Mouse (Mus musculus) layer of hippocampus, adult 18-20 months (tissue): Measurements from ENCODE around the gene Anp32a. TPM values are rescaled to one million over a fixed set of nuclear protein-coding genes. Genes with fewer than 3 reads are reported as not detected.
A peak's percentile ranks its signal among the peaks of the same experiment; 100 is the strongest.

Source experiments
- DNase-seq, 2 experiments: peaks; one replicate each; pipeline ENCODE4 v3.0.0; 2022; ENCODE audit warnings: low spot score in 2 of 2
- total RNA-seq, 2 experiments: library from RNA; stranded (reverse); gene quantifications; 2 replicates each; pipeline ENCODE4 v1.2.3; 2021

Anp32a gene
- total RNA-seq, 2 experiments from 2014 or later = 318 to 326 TPM

DNA sequence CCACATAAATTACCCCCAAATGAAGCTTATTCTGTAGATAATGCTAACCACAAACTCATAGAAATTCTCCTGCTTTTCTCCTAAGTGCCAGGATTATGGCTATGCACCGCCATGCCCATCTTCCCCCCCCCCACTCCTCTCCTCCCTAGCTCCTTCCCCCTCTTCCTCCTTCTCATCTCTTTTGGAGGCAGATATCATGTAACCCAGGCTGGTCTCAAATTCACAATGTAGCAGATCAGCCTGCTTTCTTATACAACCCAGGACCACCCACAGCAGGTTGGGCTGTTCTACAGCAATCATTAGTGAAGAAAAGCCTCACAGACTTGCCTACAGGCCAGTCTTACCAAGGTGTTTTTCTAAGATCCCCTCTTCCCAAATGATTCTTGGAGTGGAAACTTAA, 60.5 kb downstream of the Anp32a start:
- DNase-seq = no peak

DNA sequence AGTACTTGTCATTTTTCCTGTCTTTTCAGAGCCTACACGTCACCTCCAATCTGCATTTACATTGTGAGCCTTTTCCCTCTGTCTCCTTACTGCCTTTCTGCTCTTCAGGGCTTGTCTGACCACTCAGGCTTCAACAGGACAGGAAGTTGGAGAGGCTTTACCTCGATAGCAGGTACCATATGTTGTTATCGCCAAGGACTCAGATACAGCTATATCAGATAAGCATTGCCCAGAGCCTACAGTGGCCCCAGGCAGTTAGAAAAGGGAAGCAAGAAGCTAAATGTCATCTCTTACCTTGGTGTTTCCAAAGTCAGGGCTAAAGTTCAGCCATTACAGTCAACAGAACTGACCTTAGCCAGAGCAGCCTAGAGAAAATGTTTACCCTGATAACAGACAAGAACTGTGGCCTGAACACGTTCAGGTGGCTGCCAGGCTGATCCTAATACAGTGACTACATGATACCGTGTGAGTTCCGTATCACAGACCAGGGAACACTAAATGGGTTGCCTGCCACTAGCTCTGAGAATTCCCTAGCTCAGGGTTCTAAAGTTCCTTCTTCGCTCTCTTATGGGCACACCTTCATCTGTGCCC, 65.4 kb downstream of the Anp32a start:
- DNase-seq = no peak

- no peak for DNase-seq
Measured at GRCm38 (mm10) chr9:62407357-62408146, 66.5 kb downstream of the Anp32a start.

DNA sequence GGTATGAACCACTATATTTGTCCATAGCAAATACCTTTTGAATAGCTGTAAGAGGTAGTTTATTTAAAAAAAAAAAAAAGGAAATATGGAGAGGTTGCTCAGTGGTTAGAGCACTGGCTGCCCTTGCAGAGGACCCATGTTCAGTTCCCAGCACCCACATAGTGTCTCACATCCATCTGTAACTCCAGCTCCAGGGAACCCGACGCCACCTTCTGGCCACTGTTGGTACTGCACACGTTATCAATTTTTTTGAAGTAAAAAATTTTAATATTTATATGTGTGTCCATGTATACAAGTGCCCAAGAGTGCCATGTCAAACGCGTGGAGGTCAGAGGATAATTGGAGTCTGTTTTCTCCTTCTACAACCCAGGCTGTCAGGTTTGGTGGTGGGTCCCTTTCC, 77.6 kb downstream of the Anp32a start:
- no peak for DNase-seq

DNA sequence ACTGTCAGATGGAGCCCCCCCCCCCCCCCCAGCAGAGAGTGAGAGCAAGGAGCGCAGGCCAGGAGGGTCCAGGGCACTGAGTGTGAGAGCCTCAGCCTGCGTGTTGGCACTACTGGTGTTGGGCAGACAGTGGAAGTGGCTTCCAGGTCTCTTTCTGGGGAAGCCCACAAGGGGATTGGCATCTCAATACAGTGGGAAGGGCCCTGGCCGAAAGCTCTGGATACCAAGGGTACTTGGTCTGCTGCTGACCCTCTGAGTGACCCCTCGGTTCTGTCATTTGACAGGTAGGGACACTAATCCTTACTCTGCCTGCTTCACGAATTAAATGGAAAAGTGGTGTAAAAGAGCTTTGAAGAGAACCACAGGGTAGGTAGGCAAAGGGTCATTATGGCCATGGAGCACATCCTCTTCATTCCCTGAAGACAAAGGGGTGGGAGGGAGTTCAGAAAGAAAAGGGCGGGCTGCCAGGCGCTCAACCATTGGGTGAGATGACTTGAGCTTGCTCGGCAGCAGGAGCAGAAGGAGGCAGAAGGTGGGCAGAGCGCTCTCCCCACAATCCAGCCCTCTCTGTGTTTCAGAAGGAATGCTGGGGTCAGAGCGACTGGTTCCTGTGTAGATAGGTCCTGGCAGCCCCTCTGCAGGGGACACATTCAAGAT, 79.3 kb downstream of the Anp32a start:
- no peak for DNase-seq

- peak; percentile 63 to 77 for DNase-seq
Measured at GRCm38 (mm10) chr9:62421027-62421426, 79.9 kb downstream of the Anp32a start.

DNA sequence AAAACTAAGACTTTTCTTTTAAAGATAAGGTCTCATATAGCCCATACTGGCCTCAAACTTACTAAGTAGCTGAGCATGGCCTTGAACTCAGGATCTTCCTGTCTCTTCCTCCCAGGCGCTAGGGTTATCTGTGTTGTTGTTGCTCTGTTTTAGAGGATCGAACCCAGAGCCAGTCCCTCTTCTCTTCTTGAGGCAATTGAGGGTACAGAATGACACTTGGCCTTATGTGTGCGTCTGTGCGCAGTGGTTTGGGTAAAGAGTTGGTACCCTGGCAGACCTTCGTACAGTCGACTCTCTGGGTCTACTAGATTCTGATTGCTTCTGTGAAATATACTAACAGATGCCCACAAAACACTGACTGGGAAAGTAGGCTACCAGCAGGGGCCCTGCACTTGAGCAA, 80.8 kb downstream of the Anp32a start:
- DNase-seq = no peak

GRCm38 (mm10) chr9:62422926-62423325, 81.8 kb downstream of the Anp32a start:
- DNase-seq = no peak

DNA sequence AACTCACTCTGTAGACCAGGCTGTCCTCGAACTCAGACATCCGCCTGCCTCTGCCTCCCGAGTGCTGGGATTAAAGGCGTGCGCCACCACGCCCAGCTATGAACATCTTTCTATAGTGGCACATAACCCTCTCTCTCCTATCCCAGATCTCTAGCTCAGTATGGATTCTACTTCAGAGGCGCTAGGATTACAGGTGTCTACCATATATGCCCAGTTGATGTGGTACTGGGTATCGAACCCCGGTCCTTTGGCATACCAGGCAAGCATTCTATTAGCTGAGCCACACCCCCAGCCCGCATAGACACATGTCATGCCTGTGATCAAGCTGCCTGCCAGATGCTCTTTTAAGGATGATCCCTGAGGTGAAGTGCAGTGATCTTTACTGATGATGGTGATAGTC, 82.8 kb downstream of the Anp32a start:
- no peak for DNase-seq

GRCm38 (mm10) chr9:62425265-62425664, 84.2 kb downstream of the Anp32a start:
- no peak for DNase-seq

DNA sequence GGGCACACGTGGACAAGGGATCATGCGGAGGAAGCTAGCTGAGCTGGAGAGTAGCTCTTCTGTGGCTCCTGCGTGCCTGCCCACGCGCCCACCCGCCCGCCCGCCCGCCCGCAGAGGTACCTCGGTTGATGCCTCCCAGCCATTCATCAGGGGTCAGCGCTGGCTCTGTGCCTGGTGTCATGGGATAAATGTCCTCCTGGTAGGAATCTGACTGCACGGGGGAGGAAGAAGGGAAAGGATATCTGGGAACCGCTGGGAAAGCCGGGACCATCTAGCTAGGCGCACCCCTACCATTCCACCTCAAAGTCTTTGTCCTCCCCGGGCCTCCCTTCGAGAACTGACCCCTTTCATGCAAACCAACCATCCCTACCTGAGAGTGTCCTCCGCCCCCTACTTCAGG, 84.9 kb downstream of the Anp32a start:
- DNase-seq = no peak

- DNase-seq = no peak
Measured at GRCm38 (mm10) chr9:62426531-62426930, 85.4 kb downstream of the Anp32a start.

DNA sequence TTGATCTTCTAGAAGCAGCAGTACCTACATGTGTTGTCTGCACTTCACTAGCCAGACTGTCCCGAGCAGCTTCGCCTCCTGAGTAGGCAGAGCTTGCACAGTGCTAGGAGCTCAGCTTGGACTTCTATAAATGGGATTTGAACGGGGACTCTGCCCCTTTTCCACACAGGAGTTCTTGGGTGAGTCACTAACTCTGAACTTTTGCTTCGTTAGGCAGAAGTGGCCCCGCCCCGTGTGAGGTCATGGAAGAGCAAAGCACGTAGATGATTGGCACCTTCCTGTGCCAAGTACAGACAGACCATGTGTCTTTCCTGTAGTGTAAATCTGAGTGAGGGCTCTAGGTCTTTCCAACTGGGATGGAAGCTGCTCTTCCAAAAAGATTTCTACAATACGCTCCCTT, 85.9 kb downstream of the Anp32a start:
- no peak for DNase-seq

Other genes starting within 250 kb of the Anp32a start
- 10 to 100 TPM; 20.8 to 31.0 TPM for gene Glce, start 218.6 kb upstream of the Anp32a start, total RNA-seq
- gene Spesp1, start 59.1 kb upstream of the Anp32a start, total RNA-seq = under 1 TPM; 0.20 to 0.27 TPM
- 100 to 1,000 TPM; 214 to 231 TPM for gene Coro2b, start 195.8 kb downstream of the Anp32a start, total RNA-seq